Mouse (Mus musculus): Measurements from ENCODE around the gene Asdurf. TPM values are rescaled to one million over a fixed set of nuclear protein-coding genes. Genes with fewer than 3 reads are reported as not detected.
"Not testable (repeated sequence)": the region's sequence is repeated elsewhere in the genome, so short reads cannot be mapped to it uniquely, and the experiment has no call there.

Asdurf gene
- total and polyA plus RNA-seq, 3 experiments = 41.2 to 120 TPM; not detected in 1

- no peak overlapping the region for H3K4me3 ChIP-seq (replicated peaks in 1 of 3; ENCODE audit: low read depth in 2 of 3, low read length in 2 of 3, poor library complexity in 1 of 3)
- in situ Hi-C loops (cut with MboI; ENCODE audit: low pct_ligation_motif_present, low pct_unique_long_range_greater_than_20kb, low sequenced_read_pairs) = no loop called here
- H3K36me3 ChIP-seq (replicated peaks in 1 of 2; ENCODE audit: control insufficient read depth in 1 of 2, insufficient read depth in 1 of 2, low read length in 1 of 2) = no peaks in the 10 kb centered on the region
Measured at GRCm38 (mm10) chr1:53377731-53378130, 25.3 kb upstream of the Asdurf start.

GRCm38 (mm10) chr1:53375965-53376364 is 23.5 kb upstream of the Asdurf start:
- H3K27ac ChIP-seq (ENCODE audit: insufficient read depth, low read depth); H3K27me3 ChIP-seq (replicated peaks); dilution Hi-C loops (cut with MboI; ENCODE audit: extremely low pct_ligation_motif_present, extremely low pct_unique_long_range_greater_than_20kb, low sequenced_read_pairs); in situ Hi-C loops (cut with MboI; ENCODE audit: low pct_ligation_motif_present, low pct_unique_long_range_greater_than_20kb, low sequenced_read_pairs); H3K36me3 ChIP-seq (replicated peaks in 1 of 2; ENCODE audit: control insufficient read depth in 1 of 2, insufficient read depth in 1 of 2, low read length in 1 of 2); H3K9me3 ChIP-seq (replicated peaks; ENCODE audit: low read length); H3K9ac ChIP-seq (ENCODE audit: insufficient read depth, low read depth); H3K4me2 ChIP-seq (ENCODE audit: insufficient read depth, low read depth, poor library complexity, severe bottlenecking); H3K4me1 ChIP-seq (ENCODE audit: control insufficient read depth in 1 of 2, insufficient read depth in 2 of 2); H3K79me2 ChIP-seq (replicated peaks; ENCODE audit: control insufficient read depth, extremely low read depth, insufficient read depth, poor library complexity, severe bottlenecking); H3K4me3 ChIP-seq (replicated peaks in 1 of 3; ENCODE audit: low read depth in 2 of 3, low read length in 2 of 3, poor library complexity in 1 of 3); DNase-seq (ENCODE audit: extremely low read depth): not testable (repeated sequence)

More at GRCm38 (mm10) chr1:53377731-53378130, 25.3 kb upstream of the Asdurf start:
- DNase-seq (ENCODE audit: extremely low read depth) = no peak
- Histone ChIP-seq H3K4me1 (ENCODE audit: control insufficient read depth in 1 of 2, insufficient read depth in 2 of 2) (no peaks in the 10 kb centered on the region), H3K9ac (ENCODE audit: insufficient read depth, low read depth) (no peak overlapping the region), H3K27ac (ENCODE audit: insufficient read depth, low read depth) (no peak overlapping the region), H3K9me3 (replicated peaks; ENCODE audit: low read length) (no peaks in the 10 kb centered on the region), H3K4me2 (ENCODE audit: insufficient read depth, low read depth, poor library complexity, severe bottlenecking) (no peak overlapping the region), H3K79me2 (replicated peaks; ENCODE audit: control insufficient read depth, extremely low read depth, insufficient read depth, poor library complexity, severe bottlenecking) (no peaks in the 10 kb centered on the region), H3K27me3 (replicated peaks) (no peaks in the 10 kb centered on the region)
- dilution Hi-C loops (cut with MboI; ENCODE audit: extremely low pct_ligation_motif_present, extremely low pct_unique_long_range_greater_than_20kb, low sequenced_read_pairs) = no loop called here
- TF ChIP-seq MAFK (IDR thresholded peaks at IDR 0.05; ENCODE audit: insufficient replicate concordance, low read length) (no peak), JUND (conservative IDR thresholded peaks at IDR 0.05; ENCODE audit: low read depth, low read length) (no peak), CTCF (conservative IDR thresholded peaks at IDR 0.05 in 1 of 2, IDR thresholded peaks at IDR 0.05 in 1 of 2; ENCODE audit: low read depth in 2 of 2, low read length in 2 of 2) (no peak), POLR2A (IDR thresholded peaks at IDR 0.05; ENCODE audit: low read depth, low read length) (no peak), ZMIZ1 (IDR thresholded peaks at IDR 0.05; ENCODE audit: low read depth, low read length) (no peak), TBP (conservative IDR thresholded peaks at IDR 0.05; ENCODE audit: low read depth, low read length) (no peak)

- no peak overlapping the region for H3K9ac ChIP-seq (ENCODE audit: insufficient read depth, low read depth)
- dilution Hi-C loops (cut with MboI; ENCODE audit: extremely low pct_ligation_motif_present, extremely low pct_unique_long_range_greater_than_20kb, low sequenced_read_pairs) = no loop called here
- DNase-seq (ENCODE audit: extremely low read depth) = no peak
- TF ChIP-seq JUN (IDR thresholded peaks at IDR 0.05; ENCODE audit: insufficient read depth, low read depth, low read length) (no peak), POLR2A (IDR thresholded peaks at IDR 0.05; ENCODE audit: low read depth, low read length) (no peak), USF2 (conservative IDR thresholded peaks at IDR 0.05; ENCODE audit: low read depth, low read length) (no peak), MEF2A (IDR thresholded peaks at IDR 0.05; ENCODE audit: borderline replicate concordance, low read depth, low read length) (no peak), MAFK (IDR thresholded peaks at IDR 0.05; ENCODE audit: insufficient replicate concordance, low read length) (no peak), NELFE (IDR thresholded peaks at IDR 0.05; ENCODE audit: low read depth, low read length) (no peak), E2F4 (IDR thresholded peaks at IDR 0.05; ENCODE audit: insufficient replicate concordance, low read depth, low read length) (no peak)
- H3K4me2 ChIP-seq (ENCODE audit: insufficient read depth, low read depth, poor library complexity, severe bottlenecking) = no peak overlapping the region
- H3K36me3 ChIP-seq (replicated peaks in 1 of 2; ENCODE audit: control insufficient read depth in 1 of 2, insufficient read depth in 1 of 2, low read length in 1 of 2) = no peaks in the 10 kb centered on the region
- no peaks in the 10 kb centered on the region for H3K4me1 ChIP-seq (ENCODE audit: control insufficient read depth in 1 of 2, insufficient read depth in 2 of 2)
- H3K27ac ChIP-seq (ENCODE audit: insufficient read depth, low read depth) = no peak overlapping the region
- no peaks in the 10 kb centered on the region for H3K79me2 ChIP-seq (replicated peaks; ENCODE audit: control insufficient read depth, extremely low read depth, insufficient read depth, poor library complexity, severe bottlenecking)
- in situ Hi-C loops (cut with MboI; ENCODE audit: low pct_ligation_motif_present, low pct_unique_long_range_greater_than_20kb, low sequenced_read_pairs) = no loop called here
- H3K27me3 ChIP-seq (replicated peaks) = no peaks in the 10 kb centered on the region
- H3K4me3 ChIP-seq (replicated peaks in 1 of 3; ENCODE audit: low read depth in 2 of 3, low read length in 2 of 3, poor library complexity in 1 of 3) = no peak overlapping the region
- H3K9me3 ChIP-seq (replicated peaks; ENCODE audit: low read length) = no peaks in the 10 kb centered on the region
Measured at GRCm38 (mm10) chr1:53358988-53359387, 6.6 kb upstream of the Asdurf start.
